25 mouse cellular contexts compared by ENCODE assay signal in the genomic region with DNA sequence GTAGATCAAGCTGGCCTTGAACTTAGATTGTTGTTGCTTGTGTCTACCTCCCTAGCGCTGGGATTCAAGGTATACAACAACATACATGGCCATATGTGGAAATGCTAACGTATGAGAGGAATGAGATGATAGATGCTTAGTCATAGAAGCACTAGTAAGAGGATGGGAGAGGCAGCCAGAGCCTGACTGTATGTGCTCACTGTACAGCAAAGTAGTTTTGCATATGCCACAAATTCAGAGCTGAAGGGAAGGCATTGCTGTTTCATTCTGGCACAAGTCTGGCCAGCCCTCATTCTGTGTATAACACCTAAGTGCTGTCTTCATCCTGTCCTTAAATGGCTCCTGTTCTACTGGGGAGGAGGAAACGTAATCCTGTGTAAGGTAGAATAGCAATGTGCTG. TPM values are rescaled to one million over a fixed set of nuclear protein-coding genes. Genes with fewer than 3 reads are reported as not detected.
DNase-seq lines count a peak whose midpoint lies in the region; ATAC-seq and TF ChIP-seq lines count a peak whose summit lies in the region.
"Had no signal": no experiment of that assay in that cellular context is flagged by ENCODE, and none has a peak within 500 bp of the region (broad histone marks: within the 10 kb centered on the region; RNA-seq: fewer than 3 reads in every experiment).

No protein-coding gene starts in this region.

- no peaks in the 10 kb centered on the region for H3K27me3 ChIP-seq in limb, embryonic 12.5 days
- H3K27me3 ChIP-seq in limb, embryonic 10.5 days (ENCODE audit: low read depth, poor library complexity, severe bottlenecking), result no peaks in the 10 kb centered on the region
- no peaks in the 10 kb centered on the region for H3K27me3 ChIP-seq in ES-Bruce4 (ENCODE audit: control insufficient read depth, insufficient read depth, low read length, poor library complexity, severe bottlenecking)
- H3K27me3 ChIP-seq in small intestine, adult 2 months (ENCODE audit: control insufficient read depth, insufficient read depth, low read length), result no peaks in the 10 kb centered on the region
- no peaks in the 10 kb centered on the region for H3K27me3 ChIP-seq in thymus, adult 2 months (ENCODE audit: control insufficient read depth, insufficient read depth, low read length)
- H3K27me3 ChIP-seq: forebrain, embryonic 12.5 days; limb, embryonic 13.5 days; liver, embryonic 15.5 days; midbrain, embryonic 15.5 days had no signal

- H3K4me3 ChIP-seq in limb, embryonic 12.5 days (replicated peaks), result no peak overlapping the region
- H3K4me3 ChIP-seq in limb, embryonic 10.5 days, result no peak overlapping the region
- H3K4me3 ChIP-seq in ES-Bruce4 (ENCODE audit: low read depth, low read length), result no peak overlapping the region
- H3K4me3 ChIP-seq in brown adipose tissue, adult 24 weeks (ENCODE audit: insufficient read depth, low read depth, low read length), result no peak overlapping the region
- H3K4me3 ChIP-seq in small intestine, adult 2 months (ENCODE audit: low read depth, low read length), result no peak overlapping the region
- no peak overlapping the region for H3K4me3 ChIP-seq in thymus, adult 2 months (ENCODE audit: control insufficient read depth, insufficient read depth, low read length)
- H3K4me3 ChIP-seq: forebrain, embryonic 12.5 days; heart, embryonic 10.5 days; hindbrain, embryonic 10.5 days; limb, embryonic 13.5 days; liver, embryonic 15.5 days; midbrain, embryonic 15.5 days had no signal

- ATAC-seq in limb, embryonic 12.5 days (ENCODE audit: insufficient number of reproducible peaks, insufficient read depth, low FRiP score, low TSS enrichment, low read depth), result no peak
- ATAC-seq: CD4-positive, CD25-positive, alpha-beta regulatory T cell, adult 4 months; midbrain, embryonic 15.5 days had no signal

- WGBS in limb, embryonic 12.5 days, result 90% methylated on average over 3 of the region's 3 CpGs
- 90% methylated on average over 3 of the region's 3 CpGs for WGBS in limb, embryonic 10.5 days
- WGBS in small intestine, adult 2 months, result 61% methylated on average over 3 of the region's 3 CpGs
- WGBS in thymus, adult 2 months, result 94% methylated on average over 3 of the region's 3 CpGs

- H3K4me1 ChIP-seq in limb, embryonic 12.5 days (replicated peaks), result peaks cover 46% of the 10 kb centered on the region
- H3K4me1 ChIP-seq in limb, embryonic 10.5 days, result peaks cover 27% of the 10 kb centered on the region
- no peaks in the 10 kb centered on the region for H3K4me1 ChIP-seq in ES-Bruce4 (ENCODE audit: control insufficient read depth, insufficient read depth, low read length)
- H3K4me1 ChIP-seq in brown adipose tissue, adult 24 weeks (ENCODE audit: control insufficient read depth, insufficient read depth, insufficient read length, low read length), result peaks cover 36% of the 10 kb centered on the region
- H3K4me1 ChIP-seq in small intestine, adult 2 months (ENCODE audit: control insufficient read depth, insufficient read depth, insufficient read length, low read length), result peaks cover 47% of the 10 kb centered on the region
- H3K4me1 ChIP-seq in thymus, adult 2 months (replicated peaks; ENCODE audit: control insufficient read depth, insufficient read depth, low read length), result peaks cover 3% of the 10 kb centered on the region

- no peak for TF ChIP-seq CTCF in ES-Bruce4 (IDR thresholded peaks at IDR 0.05; ENCODE audit: low read depth, low read length)
- no peak for TF ChIP-seq CTCF in small intestine, adult 2 months (IDR thresholded peaks at IDR 0.05; ENCODE audit: extremely low read depth, insufficient read length, insufficient replicate concordance, low read depth, low read length)
- TF ChIP-seq CTCF in thymus, adult 2 months (IDR thresholded peaks at IDR 0.05; ENCODE audit: borderline replicate concordance, control insufficient read depth, extremely low read depth, insufficient read depth, low read length, poor library complexity), result no peak

- H3K9me3 ChIP-seq in limb, embryonic 12.5 days, result no peaks in the 10 kb centered on the region
- no peaks in the 10 kb centered on the region for H3K9me3 ChIP-seq in limb, embryonic 10.5 days (replicated peaks)
- no peaks in the 10 kb centered on the region for H3K9me3 ChIP-seq in ES-Bruce4 (replicated peaks; ENCODE audit: control insufficient read depth, insufficient read depth, low read length, poor library complexity, severe bottlenecking)
- H3K9me3 ChIP-seq: forebrain, embryonic 12.5 days; heart, embryonic 10.5 days; hindbrain, embryonic 10.5 days; limb, embryonic 13.5 days; liver, embryonic 15.5 days; midbrain, embryonic 15.5 days had no signal

- 0 out of 2 replicates have a peak overlapping the region, but pooled peaks have one; percentile 78 for H3K27ac ChIP-seq in limb, embryonic 12.5 days
- H3K27ac ChIP-seq in limb, embryonic 10.5 days, result no peak overlapping the region
- H3K27ac ChIP-seq in ES-Bruce4 (ENCODE audit: insufficient read depth, low read length), result 0 out of 2 replicates have a peak overlapping the region, but pooled peaks have one; percentile 20
- peak overlapping the region; percentile 62 for H3K27ac ChIP-seq in brown adipose tissue, adult 24 weeks (replicated peaks; ENCODE audit: low read depth, low read length)
- 0 out of 2 replicates have a peak overlapping the region, but pooled peaks have one; percentile 17 for H3K27ac ChIP-seq in small intestine, adult 2 months (ENCODE audit: insufficient read depth, low read depth, low read length)
- H3K27ac ChIP-seq in thymus, adult 2 months (ENCODE audit: control insufficient read depth, insufficient read depth, low read length), result no peak overlapping the region
- H3K27ac ChIP-seq: forebrain, embryonic 12.5 days; heart, embryonic 10.5 days; liver, embryonic 15.5 days; midbrain, embryonic 15.5 days had no signal

- no peak for TF ChIP-seq EP300 in ES-Bruce4 (IDR thresholded peaks at IDR 0.05; ENCODE audit: insufficient read depth, low read depth, low read length)

- peaks cover 5% of the 10 kb centered on the region; the same call in 1 of the 2 replicates for H3K36me3 ChIP-seq in limb, embryonic 12.5 days
- H3K36me3 ChIP-seq in limb, embryonic 10.5 days, result peaks cover 11% of the 10 kb centered on the region
- H3K36me3 ChIP-seq in ES-Bruce4 (ENCODE audit: control insufficient read depth, insufficient read depth, low read length, poor library complexity, severe bottlenecking), result no peaks in the 10 kb centered on the region
- H3K36me3 ChIP-seq in small intestine, adult 2 months (ENCODE audit: control insufficient read depth, insufficient read depth, low read length), result no peaks in the 10 kb centered on the region
- no peaks in the 10 kb centered on the region for H3K36me3 ChIP-seq in thymus, adult 2 months (ENCODE audit: control insufficient read depth, insufficient read depth, low read length)
- H3K36me3 ChIP-seq: forebrain, embryonic 12.5 days; hindbrain, embryonic 10.5 days; liver, embryonic 15.5 days; midbrain, embryonic 15.5 days had no signal

- no peak overlapping the region for H3K4me2 ChIP-seq in limb, embryonic 12.5 days
- H3K4me2 ChIP-seq: forebrain, embryonic 12.5 days; limb, embryonic 13.5 days; liver, embryonic 15.5 days; midbrain, embryonic 15.5 days had no signal

- no peak overlapping the region for H3K9ac ChIP-seq in limb, embryonic 12.5 days (replicated peaks)
- no peak overlapping the region for H3K9ac ChIP-seq in ES-Bruce4 (ENCODE audit: low read depth, poor library complexity, severe bottlenecking)
- H3K9ac ChIP-seq: liver, embryonic 15.5 days; midbrain, embryonic 15.5 days had no signal

- DNase-seq in limb, embryonic 10.5 days (ENCODE audit: low spot score), result no peak
- DNase-seq in adrenal gland, adult 8-10 months, result no peak
- no peak for DNase-seq in adrenal gland, postnatal 14 days
- DNase-seq in thymus, adult 2 months, result no peak
- DNase-seq: cerebellum, postnatal 25 days; gastrocnemius, postnatal 36 days; kidney, adult 18-20 months; kidney, postnatal 14 days; right cerebral cortex, postnatal 25 days; thymus, postnatal 36 days had no signal

- no peak for TF ChIP-seq POLR2A in ES-Bruce4 (IDR thresholded peaks at IDR 0.05; ENCODE audit: insufficient read depth, low read length)
- no peak for TF ChIP-seq POLR2A in small intestine, adult 2 months (IDR thresholded peaks at IDR 0.05; ENCODE audit: low read depth, low read length)
- no peak for TF ChIP-seq POLR2A in thymus, adult 2 months (IDR thresholded peaks at IDR 0.05; ENCODE audit: control insufficient read depth, extremely low read depth, insufficient read depth, low read length, poor library complexity)

RNA-seq across cellular contexts. Expression of a gene that starts 23.6 kb away (rescaled TPM):
- polyA plus RNA-seq in limb, embryonic 12.5 days (2016; fragmentation: Nextera tagmentation; extraction: Ambion mirVana), result 17.6 and 18.4 TPM in 2 replicates
- 15.1 and 17.2 TPM in 2 replicates for polyA plus RNA-seq in limb, embryonic 10.5 days (2016; fragmentation: Nextera tagmentation; extraction: Ambion mirVana)
- 25.2 and 31.8 TPM in 2 replicates for polyA plus RNA-seq in ES-Bruce4 (2011; ENCODE audit: insufficient read depth, insufficient read length, low read depth, missing spikeins)
- 14.5 and 18.5 TPM in 2 replicates for polyA plus RNA-seq in brown adipose tissue, adult 24 weeks (2012; ENCODE audit: insufficient read depth, insufficient read length, missing spikeins)
- 43.6 and 82.0 TPM in 2 replicates for polyA plus RNA-seq in small intestine, adult 2 months (2012; rRNA removed)
- 10 to 100 TPM; 50.6 to 90.5 (median 71.2) TPM for total RNA-seq in adrenal gland, adult 8-10 months (2022)
- total RNA-seq in adrenal gland, postnatal 14 days (2021), result 52.5 and 58.5 TPM in 2 replicates
- 151 and 172 TPM in 2 replicates for polyA plus RNA-seq in thymus, adult 2 months (2012; rRNA removed)

RNA-seq across cellular contexts. Expression of a gene that starts 29.4 kb away (rescaled TPM):
- polyA plus RNA-seq in limb, embryonic 12.5 days (2016; fragmentation: Nextera tagmentation; extraction: Ambion mirVana), result not detected in 2 replicates
- not detected in 2 replicates for polyA plus RNA-seq in limb, embryonic 10.5 days (2016; fragmentation: Nextera tagmentation; extraction: Ambion mirVana)
- not detected in 2 replicates for polyA plus RNA-seq in ES-Bruce4 (2011; ENCODE audit: insufficient read depth, insufficient read length, low read depth, missing spikeins)
- not detected in 2 replicates for polyA plus RNA-seq in brown adipose tissue, adult 24 weeks (2012; ENCODE audit: insufficient read depth, insufficient read length, missing spikeins)
- polyA plus RNA-seq in small intestine, adult 2 months (2012; rRNA removed), result not detected in 2 replicates
- not detected for total RNA-seq in adrenal gland, adult 8-10 months (2022)
- not detected in 2 replicates for total RNA-seq in adrenal gland, postnatal 14 days (2021)
- polyA plus RNA-seq in thymus, adult 2 months (2012; rRNA removed), result 0.15 TPM in 1 of 2 replicates, not detected in the other
- total RNA-seq: gastrocnemius, postnatal 36 days; MEL; neutrophil, adult 5-6 weeks had no signal
- polyA plus RNA-seq: forebrain, embryonic 12.5 days; heart, embryonic 10.5 days; heart, postnatal 0 days; hindbrain, embryonic 10.5 days; limb, embryonic 13.5 days; liver, embryonic 15.5 days; lung, postnatal 0 days; midbrain, embryonic 15.5 days had no signal

RNA-seq across cellular contexts. Expression of a gene that starts 32.8 kb away (rescaled TPM):
- polyA plus RNA-seq in limb, embryonic 12.5 days (2016; fragmentation: Nextera tagmentation; extraction: Ambion mirVana), result not detected in 2 replicates
- polyA plus RNA-seq in limb, embryonic 10.5 days (2016; fragmentation: Nextera tagmentation; extraction: Ambion mirVana), result not detected in 2 replicates
- 0.56 TPM in 1 of 2 replicates, not detected in the other for polyA plus RNA-seq in ES-Bruce4 (2011; ENCODE audit: insufficient read depth, insufficient read length, low read depth, missing spikeins)
- polyA plus RNA-seq in brown adipose tissue, adult 24 weeks (2012; ENCODE audit: insufficient read depth, insufficient read length, missing spikeins), result not detected in 2 replicates
- 0.06 TPM in 1 of 2 replicates, not detected in the other for polyA plus RNA-seq in small intestine, adult 2 months (2012; rRNA removed)
- total RNA-seq in adrenal gland, adult 8-10 months (2022), result not detected
- not detected in 2 replicates for total RNA-seq in adrenal gland, postnatal 14 days (2021)
- polyA plus RNA-seq in thymus, adult 2 months (2012; rRNA removed), result 0.53 and 1.1 TPM in 2 replicates
- polyA plus RNA-seq: forebrain, embryonic 12.5 days; heart, embryonic 10.5 days; heart, postnatal 0 days; hindbrain, embryonic 10.5 days; limb, embryonic 13.5 days; liver, embryonic 15.5 days; lung, postnatal 0 days; midbrain, embryonic 15.5 days had no signal

RNA-seq across cellular contexts. Expression of a gene that starts 46.4 kb away (rescaled TPM):
- polyA plus RNA-seq in limb, embryonic 12.5 days (2016; fragmentation: Nextera tagmentation; extraction: Ambion mirVana), result 4.4 and 4.5 TPM in 2 replicates
- 1.4 and 2.0 TPM in 2 replicates for polyA plus RNA-seq in limb, embryonic 10.5 days (2016; fragmentation: Nextera tagmentation; extraction: Ambion mirVana)
- polyA plus RNA-seq in ES-Bruce4 (2011; ENCODE audit: insufficient read depth, insufficient read length, low read depth, missing spikeins), result 7.3 and 8.3 TPM in 2 replicates
- 2.2 and 5.9 TPM in 2 replicates for polyA plus RNA-seq in brown adipose tissue, adult 24 weeks (2012; ENCODE audit: insufficient read depth, insufficient read length, missing spikeins)
- 11.0 and 24.9 TPM in 2 replicates for polyA plus RNA-seq in small intestine, adult 2 months (2012; rRNA removed)
- total RNA-seq in adrenal gland, adult 8-10 months (2022), result 10 to 100 TPM in 2 of 4 experiments, 1 to 10 TPM in 2; 7.8 to 15.0 (median 11.2) TPM
- 8.5 and 10.9 TPM in 2 replicates for total RNA-seq in adrenal gland, postnatal 14 days (2021)
- polyA plus RNA-seq in thymus, adult 2 months (2012; rRNA removed), result 12.8 and 16.1 TPM in 2 replicates

RNA-seq across cellular contexts. Expression of a gene that starts 52.7 kb away (rescaled TPM):
- 0.22 and 0.31 TPM in 2 replicates for polyA plus RNA-seq in limb, embryonic 12.5 days (2016; fragmentation: Nextera tagmentation; extraction: Ambion mirVana)
- polyA plus RNA-seq in limb, embryonic 10.5 days (2016; fragmentation: Nextera tagmentation; extraction: Ambion mirVana), result 0.18 and 0.75 TPM in 2 replicates
- not detected in 2 replicates for polyA plus RNA-seq in ES-Bruce4 (2011; ENCODE audit: insufficient read depth, insufficient read length, low read depth, missing spikeins)
- polyA plus RNA-seq in brown adipose tissue, adult 24 weeks (2012; ENCODE audit: insufficient read depth, insufficient read length, missing spikeins), result not detected in 2 replicates
- 0.04 and 0.22 TPM in 2 replicates for polyA plus RNA-seq in small intestine, adult 2 months (2012; rRNA removed)
- not detected for total RNA-seq in adrenal gland, adult 8-10 months (2022)
- 0.49 and 0.56 TPM in 2 replicates for total RNA-seq in adrenal gland, postnatal 14 days (2021)
- 0.04 TPM in 2 replicates for polyA plus RNA-seq in thymus, adult 2 months (2012; rRNA removed)
- total RNA-seq: gastrocnemius, postnatal 36 days had no signal

Comparison
In these comparisons a context has a peak if more than half of its experiments do, and no peak if none do; other contexts are left out.
1. H3K27ac ChIP-seq: peak in limb, embryonic 12.5 days (single experiment), ES-Bruce4 (single experiment), brown adipose tissue, adult 24 weeks (single experiment) and small intestine, adult 2 months (single experiment); none in limb, embryonic 10.5 days (single experiment) and thymus, adult 2 months (single experiment).